Mouse (Mus musculus) telencephalon, adult 2 months (tissue): ENCODE measurements around the gene Dnal4.

Source experiments
- DNase-seq: peaks from one replicate; pipeline ENCODE4 v3.0.0-alpha.2; 2011; ENCODE audit warnings: low read depth, low spot score

Dnal4 gene

GRCm38 (mm10) chr15:79763601-79764246 lies 13.9 kb downstream of the Dnal4 start:
- DNase-seq = no peak

GRCm38 (mm10) chr15:79763001-79763400 lies 14.6 kb downstream of the Dnal4 start:
- DNase-seq = no peak

GRCm38 (mm10) chr15:79760956-79761355 lies 16.7 kb downstream of the Dnal4 start:
- DNase-seq = no peak

- DNase-seq = no peak
These were observed 20.5 kb downstream of the Dnal4 start for GRCm38 (mm10) chr15:79757118-79757517.

GRCm38 (mm10) chr15:79755977-79756625 lies 21.5 kb downstream of the Dnal4 start:
- peak; percentile 86 for DNase-seq

GRCm38 (mm10) chr15:79755176-79755575 lies 22.5 kb downstream of the Dnal4 start:
- DNase-seq = no peak

GRCm38 (mm10) chr15:79753873-79754272 lies 23.8 kb downstream of the Dnal4 start:
- no peak for DNase-seq

GRCm38 (mm10) chr15:79753420-79753752 lies 24.3 kb downstream of the Dnal4 start:
- no peak for DNase-seq

- DNase-seq = no peak
These were observed 24.8 kb downstream of the Dnal4 start for GRCm38 (mm10) chr15:79752742-79753419.

- no peak for DNase-seq
These were observed 25.9 kb downstream of the Dnal4 start for GRCm38 (mm10) chr15:79751772-79752171.

GRCm38 (mm10) chr15:79750266-79750665 lies 27.4 kb downstream of the Dnal4 start:
- no peak for DNase-seq

GRCm38 (mm10) chr15:79749162-79749561 lies 28.5 kb downstream of the Dnal4 start:
- DNase-seq = no peak

GRCm38 (mm10) chr15:79747998-79748397 lies 29.7 kb downstream of the Dnal4 start:
- DNase-seq = no peak

GRCm38 (mm10) chr15:79745883-79746282 lies 31.8 kb downstream of the Dnal4 start:
- no peak for DNase-seq

- no peak for DNase-seq
These were observed 32.3 kb downstream of the Dnal4 start for GRCm38 (mm10) chr15:79745312-79745711.

GRCm38 (mm10) chr15:79744742-79745141 lies 32.9 kb downstream of the Dnal4 start:
- no peak for DNase-seq

- DNase-seq = no peak
These were observed 33.6 kb downstream of the Dnal4 start for GRCm38 (mm10) chr15:79744001-79744400.

GRCm38 (mm10) chr15:79742706-79743023 lies 35.0 kb downstream of the Dnal4 start:
- no peak for DNase-seq

GRCm38 (mm10) chr15:79741921-79742705 lies 35.5 kb downstream of the Dnal4 start, which contains the start of gene Sun2:
Gene Sun2, minus strand, starts transcription at chr15:79742536.
- peak; percentile 74 for DNase-seq

- no peak for DNase-seq
These were observed 36.3 kb downstream of the Dnal4 start for GRCm38 (mm10) chr15:79741173-79741858.

- DNase-seq = no peak
These were observed 36.9 kb downstream of the Dnal4 start for GRCm38 (mm10) chr15:79740739-79741138.

GRCm38 (mm10) chr15:79734311-79734710 lies 43.3 kb downstream of the Dnal4 start:
- no peak for DNase-seq
